Mouse (Mus musculus) heart, adult 8-10 months (tissue): Measurements from ENCODE around the gene Ivl. TPM values are rescaled to one million over a fixed set of nuclear protein-coding genes. Genes with fewer than 3 reads are reported as not detected.

ENCODE experiments used
- total RNA-seq, 4 experiments: library from RNA; stranded (reverse); gene quantifications; 2 replicates each; pipeline ENCODE4 v1.2.4; 2022

The Ivl gene
- total RNA-seq, 4 experiments from 2014 or later, result not detected

Other genes with a start within 250 kb of the Ivl start
- not detected for gene Sprr2d, start 234.6 kb downstream of the Ivl start, total RNA-seq
- gene Sprr2e, start 221.6 kb downstream of the Ivl start, total RNA-seq, result not detected
- gene Sprr2f, start 208.5 kb downstream of the Ivl start, total RNA-seq, result not detected
- gene Sprr2h, start 188.1 kb downstream of the Ivl start, total RNA-seq, result not detected
- not detected for gene Sprr2i, start 165.7 kb downstream of the Ivl start, total RNA-seq
- gene Sprr2j-ps, start 155.7 kb downstream of the Ivl start, total RNA-seq, result not detected
- gene Gm9774, start 144.3 kb downstream of the Ivl start, total RNA-seq, result 1 to 10 TPM in 3 of 4 experiments, not detected in 1; 1.4 to 3.1 (median 2.9) TPM
- not detected for gene Sprr2k, start 141.2 kb downstream of the Ivl start, total RNA-seq
- gene Sprr1b, start 134.9 kb downstream of the Ivl start, total RNA-seq, result not detected
- not detected for gene Sprr3, start 115.0 kb downstream of the Ivl start, total RNA-seq
- gene Sprr1a, start 87.8 kb downstream of the Ivl start, total RNA-seq, result under 1 TPM in 3 of 4 experiments, not detected in 1; 0.35 to 0.69 (median 0.41) TPM
- gene Sprr4, start 73.2 kb downstream of the Ivl start, total RNA-seq, result not detected
- gene 2310046K23Rik, start 39.2 kb downstream of the Ivl start, total RNA-seq, result not detected
- not detected for gene Smcp, start 15.3 kb upstream of the Ivl start, total RNA-seq
- not detected for gene 2210017I01Rik, start 33.8 kb upstream of the Ivl start, total RNA-seq
- gene Lce6a, start 47.9 kb upstream of the Ivl start, total RNA-seq, result not detected
- not detected for gene Lce1a1, start 74.6 kb upstream of the Ivl start, total RNA-seq
- not detected for gene Lce1b, start 83.2 kb upstream of the Ivl start, total RNA-seq
- not detected for gene Lce1a2, start 96.6 kb upstream of the Ivl start, total RNA-seq
- not detected for gene Lce1c, start 105.5 kb upstream of the Ivl start, total RNA-seq
- gene Lce1d, start 113.5 kb upstream of the Ivl start, total RNA-seq, result not detected
- gene Lce1e, start 135.3 kb upstream of the Ivl start, total RNA-seq, result not detected
- gene Lce1f, start 146.6 kb upstream of the Ivl start, total RNA-seq, result not detected
- not detected for gene Gm38119, start 165.4 kb upstream of the Ivl start, total RNA-seq
- gene Lce1g, start 178.6 kb upstream of the Ivl start, total RNA-seq, result not detected
- not detected for gene Lce1h, start 191.3 kb upstream of the Ivl start, total RNA-seq
- gene Lce1i, start 205.2 kb upstream of the Ivl start, total RNA-seq, result not detected
- gene Lce1j, start 216.8 kb upstream of the Ivl start, total RNA-seq, result not detected
- gene Lce1k, start 234.2 kb upstream of the Ivl start, total RNA-seq, result not detected